Mouse (Mus musculus): ENCODE measurements around the gene Tango6.

- TF ChIP-seq CTCF (IDR thresholded peaks at IDR 0.05; ENCODE audit: borderline replicate concordance, extremely low read depth, insufficient read depth, insufficient read length) (no peak), POLR2A (IDR thresholded peaks at IDR 0.05; ENCODE audit: borderline replicate concordance, extremely low read depth, insufficient read depth, insufficient read length, poor library complexity, severe bottlenecking) (no peak)
These were observed 54.2 kb downstream of the Tango6 start for GRCm38 (mm10) chr8:106736861-106737662.

All from brain, embryonic 14.5 days (tissue).